Mouse (Mus musculus): ENCODE data around the gene Ahcyl2. TPM values are rescaled to one million over a fixed set of nuclear protein-coding genes. Genes with fewer than 3 reads are reported as not detected.
"Not testable (repeated sequence)": the region's sequence is repeated elsewhere in the genome, so short reads cannot be mapped to it uniquely, and the experiment has no call there.

Gene Ahcyl2
- total RNA-seq, 2 experiments from 2014 or later = 19.6 to 74.5 TPM

- ATAC-seq (replicated peaks; ENCODE audit: low FRiP score, low TSS enrichment, poor library complexity, severe bottlenecking) = no peak
Observed at GRCm38 (mm10) chr6:29805381-29805780, 37.6 kb downstream of the Ahcyl2 start.

GRCm38 (mm10) chr6:29812076-29812475 is 44.3 kb downstream of the Ahcyl2 start:
- ATAC-seq (replicated peaks; ENCODE audit: low FRiP score, low TSS enrichment, poor library complexity, severe bottlenecking) = no peak

GRCm38 (mm10) chr6:29812651-29813050 is 44.8 kb downstream of the Ahcyl2 start:
- no peak for ATAC-seq (replicated peaks; ENCODE audit: low FRiP score, low TSS enrichment, poor library complexity, severe bottlenecking)

- ATAC-seq (replicated peaks; ENCODE audit: low FRiP score, low TSS enrichment, poor library complexity, severe bottlenecking) = no peak
Observed at GRCm38 (mm10) chr6:29814616-29815015, 46.8 kb downstream of the Ahcyl2 start.

GRCm38 (mm10) chr6:29815060-29815459 is 47.2 kb downstream of the Ahcyl2 start:
- ATAC-seq (replicated peaks; ENCODE audit: low FRiP score, low TSS enrichment, poor library complexity, severe bottlenecking) = no peak

- no peak for ATAC-seq (replicated peaks; ENCODE audit: low FRiP score, low TSS enrichment, poor library complexity, severe bottlenecking)
Observed at GRCm38 (mm10) chr6:29815634-29816033, 47.8 kb downstream of the Ahcyl2 start.

- not testable (repeated sequence) for ATAC-seq (replicated peaks; ENCODE audit: low FRiP score, low TSS enrichment, poor library complexity, severe bottlenecking)
Observed at GRCm38 (mm10) chr6:29816371-29816770, 48.6 kb downstream of the Ahcyl2 start.

GRCm38 (mm10) chr6:29819309-29819708 is 51.5 kb downstream of the Ahcyl2 start:
- ATAC-seq (replicated peaks; ENCODE audit: low FRiP score, low TSS enrichment, poor library complexity, severe bottlenecking) = no peak

- no peak for ATAC-seq (replicated peaks; ENCODE audit: low FRiP score, low TSS enrichment, poor library complexity, severe bottlenecking)
Observed at GRCm38 (mm10) chr6:29820314-29820713, 52.5 kb downstream of the Ahcyl2 start.

- ATAC-seq (replicated peaks; ENCODE audit: low FRiP score, low TSS enrichment, poor library complexity, severe bottlenecking) = no peak
Observed at GRCm38 (mm10) chr6:29820926-29821325, 53.1 kb downstream of the Ahcyl2 start.

GRCm38 (mm10) chr6:29821770-29822169 is 54.0 kb downstream of the Ahcyl2 start:
- no peak for ATAC-seq (replicated peaks; ENCODE audit: low FRiP score, low TSS enrichment, poor library complexity, severe bottlenecking)

GRCm38 (mm10) chr6:29825302-29825701 is 57.5 kb downstream of the Ahcyl2 start:
- no peak for ATAC-seq (replicated peaks; ENCODE audit: low FRiP score, low TSS enrichment, poor library complexity, severe bottlenecking)

- no peak for ATAC-seq (replicated peaks; ENCODE audit: low FRiP score, low TSS enrichment, poor library complexity, severe bottlenecking)
Observed at GRCm38 (mm10) chr6:29827291-29828242, 59.8 kb downstream of the Ahcyl2 start.

GRCm38 (mm10) chr6:29828574-29829234 is 60.9 kb downstream of the Ahcyl2 start:
- ATAC-seq (replicated peaks; ENCODE audit: low FRiP score, low TSS enrichment, poor library complexity, severe bottlenecking) = no peak

- ATAC-seq (replicated peaks; ENCODE audit: low FRiP score, low TSS enrichment, poor library complexity, severe bottlenecking) = no peak
Observed at GRCm38 (mm10) chr6:29832356-29832755, 64.5 kb downstream of the Ahcyl2 start.

GRCm38 (mm10) chr6:29833117-29833516 is 65.3 kb downstream of the Ahcyl2 start:
- ATAC-seq (replicated peaks; ENCODE audit: low FRiP score, low TSS enrichment, poor library complexity, severe bottlenecking) = no peak

- 0 out of 2 replicates have a peak, but pooled peaks have one; percentile 57 for ATAC-seq (replicated peaks; ENCODE audit: low FRiP score, low TSS enrichment, poor library complexity, severe bottlenecking)
Observed at GRCm38 (mm10) chr6:29833568-29834255, 65.9 kb downstream of the Ahcyl2 start.

- ATAC-seq (replicated peaks; ENCODE audit: low FRiP score, low TSS enrichment, poor library complexity, severe bottlenecking) = no peak
Observed at GRCm38 (mm10) chr6:29835543-29836177, 67.8 kb downstream of the Ahcyl2 start.

- no peak for ATAC-seq (replicated peaks; ENCODE audit: low FRiP score, low TSS enrichment, poor library complexity, severe bottlenecking)
Observed at GRCm38 (mm10) chr6:29837579-29837978, 69.8 kb downstream of the Ahcyl2 start.

GRCm38 (mm10) chr6:29838531-29838930 is 70.7 kb downstream of the Ahcyl2 start:
- ATAC-seq (replicated peaks; ENCODE audit: low FRiP score, low TSS enrichment, poor library complexity, severe bottlenecking) = no peak
